Mouse (Mus musculus) sigmoid colon, adult 10 weeks (tissue): ENCODE results near the gene Mis12. TPM values are rescaled to one million over a fixed set of nuclear protein-coding genes. Genes with fewer than 3 reads are reported as not detected.

Source experiments
- polyA plus RNA-seq: library from polyadenylated mRNA; stranded (reverse); fragments of 350-450 nt; fragmentation: Illumina TruSeq; extraction: RNeasy Lipid Tissue Mini Kit (QIAGEN cat#74804); gene quantifications from one replicate; pipeline ENCODE4 v1.2.3, GENCODE M21; 2014; ENCODE audit warnings: low read depth, low replicate concordance

Mis12 gene
- polyA plus RNA-seq = 42.6 TPM

DNA sequence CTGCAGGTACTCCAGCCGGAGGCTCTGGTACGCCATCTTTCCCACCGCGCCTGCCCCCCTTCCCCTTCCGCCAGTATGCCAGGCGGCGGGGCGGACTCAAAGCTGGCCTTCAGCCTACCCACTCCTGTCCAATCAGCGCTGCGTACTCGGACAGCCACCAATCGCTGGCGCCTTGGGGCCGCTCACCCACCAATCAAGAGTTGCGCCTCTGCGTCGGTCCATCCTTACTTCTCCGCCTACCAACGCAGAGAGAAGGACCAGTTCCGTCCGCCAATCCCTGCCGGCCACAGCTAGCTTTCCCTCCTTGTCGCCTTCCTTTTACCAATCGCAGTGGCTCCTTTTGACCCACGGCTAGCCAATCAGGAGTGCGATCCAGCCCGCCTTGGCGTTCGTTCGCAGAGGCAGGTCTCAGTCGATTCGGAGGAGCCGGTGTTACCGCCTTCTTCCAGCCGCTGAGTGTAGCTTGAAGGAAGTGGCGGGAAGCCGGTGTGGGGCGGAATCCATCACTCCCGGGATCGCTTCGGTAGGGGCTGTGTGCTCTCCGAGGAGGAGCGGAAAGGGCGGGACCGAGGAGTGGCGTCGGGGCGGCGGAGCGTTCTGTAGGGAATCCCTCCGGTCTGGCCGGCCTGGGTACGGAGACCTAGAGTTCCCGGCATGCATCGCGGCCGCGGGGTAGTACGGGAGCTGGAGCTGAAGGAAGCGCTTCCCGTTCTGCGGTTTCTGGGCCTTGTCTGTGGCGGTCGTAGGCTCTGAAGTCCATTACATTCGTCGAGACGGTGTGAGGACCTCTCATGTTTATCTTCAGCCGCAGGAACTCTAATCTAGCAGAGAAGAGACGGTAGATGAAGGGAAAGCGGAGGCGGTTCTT lies at the start of gene Mis12, which contains the start of gene Derl2:
Gene Mis12 (plus strand): TSS at position 411 of the 868 bp plus-strand sequence.
Gene Derl2 (minus strand): TSS at position 641 of the 868 bp plus-strand sequence.

DNA sequence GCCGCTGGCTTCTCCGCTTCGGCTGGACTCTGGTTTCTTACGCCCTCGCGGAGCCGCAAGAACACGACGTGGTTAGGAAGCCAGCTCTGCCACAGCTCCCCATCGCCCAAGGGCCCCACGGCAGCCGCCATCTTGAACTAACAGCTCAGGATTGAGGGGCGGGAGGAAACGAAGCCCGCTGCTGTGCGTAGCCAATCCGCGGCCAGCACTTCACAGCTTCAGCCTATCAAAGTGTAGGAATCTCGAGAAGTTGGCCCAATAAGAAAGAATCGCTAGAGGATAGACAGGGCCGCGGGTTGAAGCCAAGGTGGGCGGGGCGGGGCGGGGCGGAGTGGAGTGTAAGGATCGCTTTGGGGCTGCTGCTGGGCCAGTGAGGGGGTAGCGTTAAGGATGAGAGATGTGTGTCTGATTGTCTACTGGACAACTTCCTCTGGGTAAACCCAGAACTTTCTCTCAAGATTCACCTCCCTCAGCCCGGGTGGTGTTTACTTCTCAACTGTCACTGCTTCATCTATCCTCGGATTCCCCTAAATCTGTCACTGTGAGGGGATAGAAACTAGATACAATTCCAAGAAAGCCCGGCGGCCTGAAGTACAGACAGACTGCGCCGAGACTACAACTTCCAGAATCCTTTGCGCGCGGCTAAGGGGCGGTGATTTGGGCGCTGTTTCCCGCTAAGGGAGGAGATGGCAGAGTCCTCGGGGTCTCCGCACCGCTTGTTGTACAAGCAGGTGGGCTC lies 49.4 kb upstream of the Mis12 start, which contains the start of the genes Nup88 and Rpain:
Gene Nup88 (minus strand): TSS at position 153 of the 739 bp plus-strand sequence.
Gene Rpain (plus strand): TSS at position 393 of the 739 bp plus-strand sequence.

DNA sequence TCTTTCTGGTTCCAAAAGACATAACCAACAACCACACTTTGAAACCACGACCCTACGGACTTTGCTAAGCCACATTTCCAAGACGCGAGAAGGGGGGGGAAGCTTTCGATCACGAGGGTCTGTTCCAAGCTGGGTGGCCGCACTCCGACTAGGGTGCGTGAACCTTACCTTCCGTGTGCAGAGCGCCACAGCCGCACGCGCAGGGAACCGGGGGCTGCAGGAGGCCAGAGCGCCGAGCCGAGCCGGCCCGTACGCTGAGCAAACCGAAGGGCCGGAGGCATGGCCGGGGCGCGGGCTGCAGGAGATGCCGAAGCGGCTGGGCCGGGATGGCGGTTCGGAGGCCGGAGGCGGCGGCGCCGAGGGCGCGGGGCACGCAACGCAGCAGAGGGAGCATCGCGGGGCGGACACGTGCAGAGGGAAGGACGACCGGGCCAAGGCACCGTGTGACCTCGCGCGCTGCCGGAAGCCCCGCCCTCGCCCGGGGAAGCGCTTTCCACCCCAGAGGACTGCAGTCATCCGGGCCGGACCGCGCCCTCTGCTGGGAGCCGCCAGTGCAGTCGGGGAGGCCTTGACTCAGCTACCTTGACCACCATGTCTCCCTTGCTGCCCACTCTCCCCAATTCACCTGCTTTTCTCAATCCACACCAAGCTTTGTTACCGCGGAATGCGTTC lies 36.7 kb upstream of the Mis12 start, which contains the start of gene C1qbp:
Gene C1qbp (minus strand): TSS at position 470 of the 672 bp plus-strand sequence.

DNA sequence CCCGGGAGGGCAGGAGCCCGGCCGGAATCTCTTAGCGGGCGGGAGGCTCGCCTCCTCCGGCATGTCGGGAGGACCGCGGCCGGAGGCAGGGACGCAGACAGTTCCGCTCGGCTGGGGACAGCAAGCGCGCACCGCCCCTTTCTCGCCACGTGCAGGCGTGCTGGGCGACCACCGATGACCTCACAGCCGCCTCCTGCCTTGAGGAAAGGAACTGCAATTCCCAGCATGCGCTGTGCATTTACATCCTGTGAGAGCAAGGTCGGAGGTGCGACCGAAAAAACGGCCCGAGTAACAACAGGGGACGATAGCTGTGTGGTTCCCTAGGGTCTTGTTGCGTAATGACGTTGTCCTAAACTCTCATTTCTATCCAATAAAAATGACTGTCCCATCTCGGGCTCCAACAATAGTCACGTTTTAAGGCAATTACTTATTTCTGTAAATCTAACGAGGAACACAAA lies 15.1 kb upstream of the Mis12 start, which contains the start of gene Dhx33:
Gene Dhx33 (minus strand): TSS at position 122 of the 458 bp plus-strand sequence.

DNA sequence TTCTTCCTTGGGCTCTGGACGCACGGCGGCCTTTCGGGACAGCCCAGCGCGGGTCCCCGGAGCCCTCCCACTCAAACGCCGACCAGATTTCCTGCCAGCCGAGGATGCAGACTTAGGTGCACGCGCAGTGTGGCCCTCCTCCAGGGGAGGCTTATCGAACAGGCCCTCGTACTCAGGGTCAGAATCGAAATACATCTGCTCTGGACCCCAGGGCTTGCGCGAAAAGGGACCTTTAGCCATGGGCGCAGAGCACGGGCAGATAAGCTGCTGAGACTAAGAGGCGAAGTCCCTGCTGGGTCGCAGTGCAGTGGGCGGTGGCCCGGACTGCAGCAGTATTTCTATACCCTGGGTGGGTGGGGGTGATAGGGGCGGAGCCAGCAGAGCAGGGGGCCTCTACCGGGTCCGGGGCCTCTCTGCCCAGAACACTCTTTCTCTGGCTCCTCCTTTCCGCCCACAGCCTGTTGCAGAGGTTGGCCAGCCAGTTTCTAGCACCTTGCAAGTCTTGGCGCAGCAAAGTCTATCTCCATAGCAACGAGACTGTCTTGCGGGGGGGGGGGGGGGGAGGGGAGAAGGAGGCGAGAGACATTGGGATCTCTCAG lies 13.9 kb downstream of the Mis12 start, which contains the start of gene 6330403K07Rik:
Gene 6330403K07Rik (minus strand): TSS at position 351 of the 599 bp plus-strand sequence.

Other genes with a start within 250 kb of the Mis12 start
- 2.0 TPM for gene Scimp, start 207.0 kb upstream of the Mis12 start, polyA plus RNA-seq
- 39.1 TPM for gene Rabep1, start 174.8 kb upstream of the Mis12 start, polyA plus RNA-seq
- gene Nup88, start 49.6 kb upstream of the Mis12 start, polyA plus RNA-seq = 148 TPM
- 7.4 TPM for gene Rpain, start 49.4 kb upstream of the Mis12 start, polyA plus RNA-seq
- 113 TPM for gene C1qbp, start 36.6 kb upstream of the Mis12 start, polyA plus RNA-seq
- 13.9 TPM for gene Dhx33, start 15.2 kb upstream of the Mis12 start, polyA plus RNA-seq
- gene Derl2, start 230 bp downstream of the Mis12 start, polyA plus RNA-seq = 81.2 TPM
- 4.3 TPM for gene 6330403K07Rik, start 13.9 kb downstream of the Mis12 start, polyA plus RNA-seq
- 0.25 TPM for gene Nlrp1a, start 125.1 kb downstream of the Mis12 start, polyA plus RNA-seq
- gene Nlrp1b, start 211.1 kb downstream of the Mis12 start, polyA plus RNA-seq = 15.7 TPM